Mouse (Mus musculus) neural tube, embryonic 14.5 days (tissue): ENCODE results near the gene Kif16b. TPM values are rescaled to one million over a fixed set of nuclear protein-coding genes. Genes with fewer than 3 reads are reported as not detected.

ENCODE experiments used
- ATAC-seq: fragments of 200-750 bp; cut with Nextera tagmentation; 2 replicates; pipeline ENCODE4 v1.8.0; 2017; ENCODE audit warnings: low read depth, mild to moderate bottlenecking, moderate TSS enrichment, moderate library complexity
- H3K27ac ChIP-seq: fragments of 300-500 bp; sonication (generic); 2 replicates; pipeline ENCODE4 v1.5.1; 2014; ENCODE audit warnings: low read depth, mild to moderate bottlenecking, control low read depth, low read length, moderate library complexity, mixed read lengths
- H3K27me3 ChIP-seq: fragments of 300-500 bp; sonication (generic); 2 replicates; pipeline ENCODE4 v1.6.1; 2014; ENCODE audit warnings: low read length; ENCODE audit not compliant: control insufficient read depth, insufficient read depth
- H3K36me3 ChIP-seq: fragments of 300-500 bp; sonication (generic); 2 replicates; pipeline ENCODE4 v1.6.1; 2014; ENCODE audit warnings: low read length, mixed read lengths; ENCODE audit not compliant: control insufficient read depth, insufficient read depth
- H3K4me1 ChIP-seq: fragments of 300-500 bp; sonication (generic); 2 replicates; pipeline ENCODE4 v1.6.1; 2014; ENCODE audit warnings: low read length; ENCODE audit not compliant: control insufficient read depth, insufficient read depth
- H3K4me2 ChIP-seq: fragments of 300-500 bp; sonication (generic); 2 replicates; pipeline ENCODE4 v1.6.1; 2014; ENCODE audit warnings: mild to moderate bottlenecking, low read depth, low read length, control low read depth
- H3K4me3 ChIP-seq: fragments of 300-500 bp; sonication (generic); 2 replicates; pipeline ENCODE4 v1.5.1; 2014; ENCODE audit warnings: low read depth, low read length, control low read depth, mixed read lengths
- H3K9ac ChIP-seq: fragments of 300-500 bp; sonication (generic); replicated peaks from 2 replicates; pipeline ENCODE4 v1.6.1; 2014; ENCODE audit warnings: low read depth, mild to moderate bottlenecking, control low read depth, low read length, mixed read lengths
- H3K9me3 ChIP-seq: fragments of 300-500 bp; sonication (generic); 2 replicates; pipeline ENCODE4 v1.6.1; 2016; ENCODE audit warnings: low read length; ENCODE audit not compliant: control insufficient read depth
- WGBS: fragments of 180-500 bp; shearing (Covaris S2); extraction: QIAGEN DNeasy Blood & Tissue Kit; methylation state at CpG from one replicate; pipeline ENCODE4 v1.1.7; 2014; 5-methylcytosine and 5-hydroxymethylcytosine counted together
- polyA plus RNA-seq: library from polyadenylated mRNA; unstranded; fragments of >200 nt; fragmentation: Nextera tagmentation; extraction: Ambion mirVana; gene quantifications from 2 replicates; pipeline ENCODE4 v1.2.1, GENCODE M21; 2014

Gene Kif16b
- polyA plus RNA-seq, 1 experiment from 2014 or later = 4.0 TPM

GRCm38 (mm10) chr2:142668426-142668825 lies 232.9 kb downstream of the Kif16b start:
- Histone ChIP-seq H3K27ac (no peak overlapping the region), H3K4me3 (no peak overlapping the region), H3K9ac (no peak overlapping the region), H3K4me1 (no peaks in the 10 kb centered on the region), H3K9me3 (no peaks in the 10 kb centered on the region), H3K27me3 (no peaks in the 10 kb centered on the region), H3K36me3 (no peaks in the 10 kb centered on the region), H3K4me2 (no peak overlapping the region)
- no peak for ATAC-seq
- 94% methylated on average over 3 of the region's 3 CpGs for WGBS

- no peak overlapping the region for H3K4me2 ChIP-seq
These were observed 249.7 kb downstream of the Kif16b start for GRCm38 (mm10) chr2:142651591-142651990.

GRCm38 (mm10) chr2:142648023-142648453 lies 253.3 kb downstream of the Kif16b start:
- Histone ChIP-seq H3K27me3 (no peaks in the 10 kb centered on the region), H3K9ac (no peak overlapping the region), H3K4me3 (no peak overlapping the region), H3K9me3 (no peaks in the 10 kb centered on the region), H3K27ac (no peak overlapping the region), H3K4me2 (no peak overlapping the region), H3K4me1 (no peaks in the 10 kb centered on the region), H3K36me3 (no peaks in the 10 kb centered on the region)
- no peak for ATAC-seq
- WGBS = 82% methylated on average over 8 of the region's 8 CpGs

More at GRCm38 (mm10) chr2:142651591-142651990, 249.7 kb downstream of the Kif16b start:
- no peak for ATAC-seq
- Histone ChIP-seq H3K27me3 (no peaks in the 10 kb centered on the region), H3K9me3 (no peaks in the 10 kb centered on the region), H3K4me3 (no peak overlapping the region), H3K9ac (no peak overlapping the region), H3K4me1 (no peaks in the 10 kb centered on the region), H3K36me3 (no peaks in the 10 kb centered on the region), H3K27ac (no peak overlapping the region)
- WGBS = 75% methylated on average over 7 of the region's 7 CpGs

- Histone ChIP-seq H3K9ac (no peak overlapping the region), H3K4me2 (no peak overlapping the region), H3K4me3 (no peak overlapping the region), H3K4me1 (no peaks in the 10 kb centered on the region), H3K27ac (no peak overlapping the region), H3K36me3 (no peaks in the 10 kb centered on the region), H3K9me3 (no peaks in the 10 kb centered on the region), H3K27me3 (no peaks in the 10 kb centered on the region)
- whole genome bisulfite sequencing = 90% methylated on average over 4 of the region's 4 CpGs
- ATAC-seq = no peak
These were observed 254.5 kb downstream of the Kif16b start for GRCm38 (mm10) chr2:142646863-142647262.

- Histone ChIP-seq H3K4me2 (no peak overlapping the region), H3K27me3 (no peaks in the 10 kb centered on the region), H3K4me3 (no peak overlapping the region), H3K9ac (no peak overlapping the region), H3K36me3 (no peaks in the 10 kb centered on the region), H3K27ac (no peak overlapping the region), H3K9me3 (no peaks in the 10 kb centered on the region), H3K4me1 (no peaks in the 10 kb centered on the region)
- WGBS = 95% methylated on average over 2 of the region's 2 CpGs
- no peak for ATAC-seq
These were observed 259.6 kb downstream of the Kif16b start for GRCm38 (mm10) chr2:142641766-142642165.

- no peak for ATAC-seq
- Histone ChIP-seq H3K27ac (no peak overlapping the region), H3K4me1 (0 out of 2 replicates have a peak, but pooled peaks cover 3% of the 10 kb centered on the region), H3K9me3 (no peaks in the 10 kb centered on the region), H3K4me3 (no peak overlapping the region), H3K4me2 (no peak overlapping the region), H3K9ac (no peak overlapping the region), H3K27me3 (no peaks in the 10 kb centered on the region), H3K36me3 (no peaks in the 10 kb centered on the region)
- 52% methylated on average over 7 of the region's 7 CpGs for WGBS
These were observed 265.6 kb downstream of the Kif16b start for GRCm38 (mm10) chr2:142635606-142636304.

- no peaks in the 10 kb centered on the region for H3K36me3 ChIP-seq
These were observed 267.3 kb downstream of the Kif16b start for GRCm38 (mm10) chr2:142633996-142634559.

GRCm38 (mm10) chr2:142629523-142630312 lies 271.6 kb downstream of the Kif16b start:
- 81% methylated on average over 2 of the region's 2 CpGs for WGBS
- Histone ChIP-seq H3K4me1 (no peaks in the 10 kb centered on the region), H3K27me3 (no peaks in the 10 kb centered on the region), H3K9ac (no peak overlapping the region), H3K36me3 (no peaks in the 10 kb centered on the region), H3K4me2 (no peak overlapping the region), H3K27ac (no peak overlapping the region), H3K4me3 (no peak overlapping the region), H3K9me3 (no peaks in the 10 kb centered on the region)
- ATAC-seq = no peak

More at GRCm38 (mm10) chr2:142633996-142634559, 267.3 kb downstream of the Kif16b start:
- Histone ChIP-seq H3K4me3 (no peak overlapping the region), H3K9me3 (no peaks in the 10 kb centered on the region), H3K27me3 (no peaks in the 10 kb centered on the region), H3K4me2 (no peak overlapping the region), H3K27ac (no peak overlapping the region), H3K4me1 (0 out of 2 replicates have a peak, but pooled peaks cover 3% of the 10 kb centered on the region), H3K9ac (no peak overlapping the region)
- ATAC-seq = no peak
- WGBS = 68% methylated on average over 6 of the region's 6 CpGs

- Histone ChIP-seq H3K4me2 (no peak overlapping the region), H3K9me3 (no peaks in the 10 kb centered on the region), H3K9ac (no peak overlapping the region), H3K4me3 (no peak overlapping the region), H3K4me1 (no peaks in the 10 kb centered on the region), H3K27ac (no peak overlapping the region), H3K36me3 (no peaks in the 10 kb centered on the region), H3K27me3 (no peaks in the 10 kb centered on the region)
- ATAC-seq = no peak
- WGBS = 70% methylated on average over 4 of the region's 4 CpGs
These were observed 275.6 kb downstream of the Kif16b start for GRCm38 (mm10) chr2:142625756-142626155.
